Mouse (Mus musculus) adipocyte (in vitro differentiated cells): ENCODE results near the gene Hexa.

ENCODE experiments used
- DNase-seq: peaks from one replicate; pipeline ENCODE4 v3.0.0-alpha.2; 2016; ENCODE audit warnings: low spot score

Hexa gene

DNA sequence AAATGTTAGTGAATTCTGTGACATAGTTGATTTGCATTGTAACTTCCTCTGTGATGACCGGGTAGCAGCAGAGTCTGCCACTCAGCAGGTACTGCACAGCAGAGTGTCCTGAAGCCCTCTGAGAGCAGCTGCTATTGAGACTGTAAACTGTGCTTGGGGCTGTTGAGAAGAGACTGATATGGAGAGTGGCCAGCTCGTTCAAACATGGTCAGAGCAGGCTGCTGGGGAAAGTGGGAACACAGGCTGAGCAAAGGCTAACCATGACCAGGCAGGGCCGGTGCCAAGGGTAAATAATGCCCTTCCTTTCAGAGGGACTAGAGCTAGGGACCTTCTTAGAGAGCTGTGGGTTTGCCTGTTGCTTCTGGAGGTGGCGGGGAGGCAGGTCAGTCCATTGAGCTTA is 14.4 kb downstream of the Hexa start:
- no peak for DNase-seq

DNA sequence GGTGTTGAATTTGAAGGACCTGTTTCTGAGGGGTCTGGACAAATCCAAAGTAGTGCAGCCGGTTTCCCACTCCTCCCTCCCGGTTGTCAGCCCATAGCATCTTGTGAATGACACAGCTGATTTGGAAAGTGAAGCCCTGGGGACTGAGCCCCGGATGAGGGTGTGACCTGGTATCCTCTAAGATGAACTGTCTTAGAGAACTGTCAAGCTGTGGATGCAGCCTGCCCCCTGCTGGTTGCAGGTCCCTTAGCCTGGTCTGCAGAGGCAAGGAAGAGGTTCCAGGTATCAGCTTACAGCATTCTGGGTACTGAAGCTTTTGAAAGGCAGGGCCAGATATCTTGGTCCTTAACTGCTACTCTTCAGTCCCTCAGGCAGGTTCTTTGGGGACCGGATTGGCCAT is 26.3 kb downstream of the Hexa start:
- DNase-seq = peak; percentile 83

DNA sequence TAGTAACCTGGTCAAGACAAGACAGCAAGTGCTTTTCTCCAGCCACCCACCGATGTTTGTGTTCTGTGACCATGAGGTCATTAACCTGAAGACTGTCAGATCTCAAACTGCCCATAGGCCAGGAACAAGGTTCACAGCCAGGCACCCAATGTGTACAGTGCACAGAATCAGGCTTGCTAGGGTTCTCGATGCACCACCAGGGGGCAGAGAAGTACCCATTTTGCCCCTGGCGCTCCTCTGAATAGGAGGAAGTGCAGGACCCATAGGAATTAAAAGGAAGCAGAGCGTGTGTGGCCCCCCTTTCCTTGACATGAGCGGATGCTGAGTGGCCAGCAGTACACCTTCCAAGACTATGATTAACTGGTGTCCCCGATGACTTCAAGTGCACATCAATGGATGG is 27.8 kb downstream of the Hexa start:
- peak; percentile 71 for DNase-seq

DNA sequence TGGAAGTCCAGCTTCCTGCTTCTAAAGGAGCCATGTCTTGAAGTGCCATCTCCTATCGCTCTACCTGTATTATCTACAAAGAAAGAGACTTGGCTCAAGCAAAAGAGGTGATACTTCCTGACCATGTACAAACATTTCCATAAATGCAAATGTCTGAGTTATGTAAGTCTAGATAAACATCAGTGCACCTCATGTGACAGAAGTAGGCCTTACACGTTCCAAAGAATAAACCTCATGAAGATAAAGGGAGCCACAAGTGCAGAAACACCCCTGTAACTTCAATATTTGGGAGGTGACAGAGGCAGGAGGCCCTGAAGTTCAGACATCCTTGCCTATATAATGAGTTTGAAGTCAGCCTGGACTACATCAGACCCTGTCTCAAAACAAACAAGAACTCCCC is 32.5 kb downstream of the Hexa start:
- no peak for DNase-seq

DNA sequence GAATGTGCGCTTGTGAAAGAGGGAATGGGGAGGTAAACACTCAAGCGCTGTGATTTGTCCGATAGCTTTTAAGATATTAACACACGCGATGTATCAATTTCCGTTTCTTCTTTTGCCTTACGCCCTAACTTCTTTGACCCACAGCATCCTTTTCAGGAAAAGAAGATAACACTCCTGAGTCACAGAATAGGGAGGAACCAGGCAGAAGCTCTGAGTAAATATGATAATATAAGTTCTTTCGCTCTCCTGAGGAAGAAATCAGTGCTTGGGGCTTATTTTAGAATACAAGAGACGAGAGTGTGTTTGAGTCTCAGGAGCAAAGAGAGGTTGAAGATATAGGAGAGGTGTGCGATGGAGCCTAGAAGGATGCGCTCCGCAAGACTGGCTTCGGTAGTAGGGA is 38.1 kb downstream of the Hexa start:
- DNase-seq = no peak

DNA sequence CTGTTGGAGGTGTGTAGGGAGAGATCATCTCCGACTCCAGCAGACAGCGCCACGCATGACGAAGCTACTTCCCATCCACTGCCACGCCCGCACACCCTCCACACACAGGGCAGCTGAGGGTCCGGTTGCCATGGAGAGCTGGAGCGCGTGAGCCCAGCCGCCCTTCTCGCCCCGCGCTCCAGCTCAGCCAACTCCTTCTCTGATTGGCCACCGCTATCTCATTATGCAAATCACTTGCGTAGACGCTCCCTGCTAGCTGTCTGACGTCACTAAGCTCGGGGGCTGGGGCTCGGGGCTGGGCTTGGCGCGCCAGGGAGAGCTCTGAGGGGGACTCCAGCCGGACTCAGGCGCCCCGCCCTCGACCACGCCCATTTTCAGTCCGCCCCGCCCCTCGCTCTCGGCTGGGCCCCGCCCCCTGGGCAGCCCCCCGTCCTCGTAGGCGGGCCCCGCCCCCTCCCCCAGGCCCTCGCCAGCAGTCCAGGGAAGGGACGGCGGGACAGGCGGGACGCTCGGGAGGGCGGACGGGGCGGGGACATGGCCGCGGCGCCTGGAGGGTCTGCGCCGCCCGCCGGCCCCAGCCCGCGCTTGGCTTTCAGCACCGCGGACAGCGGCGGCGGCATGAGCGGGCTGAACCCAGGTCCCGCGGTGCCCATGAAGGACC is 38.6 kb downstream of the Hexa start, which contains the start of gene Celf6:
Gene Celf6 (plus strand): TSS at position 74 of the 661 bp plus-strand sequence.
- DNase-seq = no peak

DNA sequence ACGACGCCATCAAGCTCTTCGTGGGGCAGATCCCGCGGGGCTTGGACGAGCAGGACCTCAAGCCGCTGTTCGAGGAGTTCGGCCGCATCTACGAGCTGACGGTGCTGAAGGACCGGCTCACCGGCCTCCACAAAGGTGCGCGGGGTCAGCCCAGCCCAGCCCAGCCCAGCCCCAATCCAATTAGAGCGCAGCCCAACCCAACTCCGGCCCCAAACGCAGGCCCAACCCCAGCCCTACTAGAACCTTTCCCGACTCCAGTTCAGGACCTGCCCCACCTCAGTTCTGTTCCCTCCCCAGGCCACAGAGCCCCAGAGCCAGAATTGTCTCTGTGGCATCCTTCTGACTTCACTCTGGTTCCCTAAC is 39.1 kb downstream of the Hexa start:
- no peak for DNase-seq

DNA sequence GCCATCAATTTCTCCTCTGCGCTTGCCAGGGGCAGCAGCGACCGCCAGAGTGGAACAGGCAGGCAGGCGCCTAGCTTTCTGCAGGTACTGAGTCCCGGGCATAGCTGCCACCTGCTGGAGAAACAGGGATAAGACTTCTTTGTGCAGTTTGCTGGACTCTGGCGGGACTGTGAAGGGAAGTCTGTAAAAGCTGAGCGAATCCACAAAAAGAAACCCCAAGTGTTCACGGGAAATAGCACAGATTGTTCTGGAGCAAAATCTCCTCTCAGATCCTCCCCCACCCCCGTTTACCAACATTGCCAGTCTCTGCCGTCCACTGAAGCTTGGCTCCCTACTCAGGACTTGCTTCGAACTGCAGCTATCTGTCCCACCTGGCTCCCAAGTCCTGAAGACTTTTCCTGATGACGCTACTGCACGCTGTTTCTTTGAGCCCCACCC is 45.5 kb downstream of the Hexa start:
- peak; percentile 73 for DNase-seq

DNA sequence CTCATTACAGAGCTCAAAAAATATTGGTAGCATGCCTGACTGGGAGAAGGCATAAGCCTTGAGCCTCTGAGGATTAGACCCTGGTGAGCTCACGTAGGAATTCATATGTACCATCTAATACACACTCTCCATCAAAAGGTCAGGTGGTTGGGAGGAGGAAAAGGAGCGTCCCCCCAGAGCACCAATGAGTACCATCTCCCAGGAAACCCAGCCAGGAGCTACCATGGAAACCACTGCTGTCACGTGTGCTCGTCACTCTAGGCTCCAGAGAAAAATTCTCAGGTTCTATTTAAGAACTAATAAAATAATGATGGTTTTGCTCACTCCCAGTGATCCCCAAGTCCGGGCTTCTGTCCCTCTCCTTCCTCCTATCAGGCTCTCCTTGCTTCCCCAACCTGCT is 48.9 kb downstream of the Hexa start:
- no peak for DNase-seq

DNA sequence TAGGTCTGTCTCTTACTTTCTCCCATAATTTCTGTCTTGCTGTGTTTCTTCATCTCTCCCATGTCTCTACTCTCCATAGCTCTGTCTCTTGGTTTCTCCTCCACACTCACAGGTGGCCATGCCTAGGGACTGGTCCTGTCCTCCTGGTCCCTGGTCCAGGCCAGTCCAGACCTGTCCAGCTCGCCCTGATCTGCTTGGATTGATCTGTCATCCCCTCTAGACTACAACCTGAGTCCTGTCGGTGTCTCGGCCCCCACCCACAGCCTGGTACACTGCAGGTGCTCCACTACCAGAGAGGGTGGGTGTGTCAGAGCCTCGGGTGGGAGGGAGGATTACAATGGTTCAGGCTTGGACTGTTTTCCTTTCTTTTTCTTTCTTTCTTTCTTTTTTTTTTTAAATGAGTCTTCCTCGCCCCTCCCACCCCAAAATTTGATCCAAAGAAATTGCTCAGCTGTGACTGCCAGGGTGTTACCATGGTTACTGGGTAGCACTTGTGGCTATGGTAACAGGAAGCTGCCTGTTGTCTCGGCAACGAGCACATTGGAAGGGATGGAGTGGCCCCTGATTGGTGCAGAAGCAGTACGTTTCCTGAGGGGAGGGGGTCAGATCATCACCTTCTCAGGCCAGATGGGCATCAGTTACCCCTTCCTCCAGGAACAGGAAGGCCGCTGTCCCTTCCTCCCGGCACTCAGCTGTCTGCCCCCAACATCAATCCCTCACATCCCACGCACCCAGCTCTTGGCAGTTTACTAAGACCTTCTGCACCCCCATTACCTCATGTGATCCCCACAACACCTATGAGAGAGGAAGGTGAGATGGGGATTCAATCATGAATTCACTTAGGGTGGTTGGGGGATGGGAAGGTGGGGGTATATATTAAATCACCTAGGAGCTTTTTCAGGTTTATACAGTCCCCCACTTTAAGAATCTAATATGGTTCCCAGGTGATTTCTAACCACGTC is 49.7 kb downstream of the Hexa start:
- DNase-seq = no peak

DNA sequence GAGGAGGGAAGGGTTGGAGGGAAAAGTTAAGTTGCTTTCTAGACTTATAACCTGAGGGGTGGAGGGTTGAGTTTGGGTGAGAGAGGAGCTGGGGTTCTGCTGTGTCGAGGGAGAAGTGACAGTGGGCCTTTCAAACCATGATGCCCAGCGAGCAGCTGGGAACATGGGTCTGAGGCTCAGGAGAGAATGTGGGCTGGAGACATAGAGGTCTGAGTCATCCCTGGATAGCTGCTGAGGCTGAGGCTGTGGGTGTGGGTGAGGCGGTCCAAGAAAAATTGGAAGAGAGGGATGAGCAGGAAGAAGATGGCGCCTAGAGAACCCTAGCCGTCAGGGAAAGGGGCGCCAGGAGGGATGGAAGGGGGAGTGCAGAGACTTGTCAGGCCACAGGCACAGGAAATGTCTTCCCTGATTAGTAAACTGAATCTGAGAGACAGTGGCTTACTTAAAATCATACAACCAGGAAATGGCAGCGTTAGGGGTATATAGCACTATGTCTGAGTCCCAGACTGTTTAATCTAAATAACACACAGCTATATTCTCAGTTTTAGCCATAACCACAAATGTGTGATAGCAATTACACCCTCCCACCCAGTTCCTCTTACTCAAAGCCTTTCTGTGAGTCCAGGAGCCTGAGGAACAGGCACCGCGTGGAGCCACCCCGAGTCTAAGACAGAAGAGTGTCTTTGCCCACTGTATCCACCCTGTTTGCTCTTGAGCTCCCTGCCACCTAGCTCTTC is 50.5 kb downstream of the Hexa start:
- no peak for DNase-seq

DNA sequence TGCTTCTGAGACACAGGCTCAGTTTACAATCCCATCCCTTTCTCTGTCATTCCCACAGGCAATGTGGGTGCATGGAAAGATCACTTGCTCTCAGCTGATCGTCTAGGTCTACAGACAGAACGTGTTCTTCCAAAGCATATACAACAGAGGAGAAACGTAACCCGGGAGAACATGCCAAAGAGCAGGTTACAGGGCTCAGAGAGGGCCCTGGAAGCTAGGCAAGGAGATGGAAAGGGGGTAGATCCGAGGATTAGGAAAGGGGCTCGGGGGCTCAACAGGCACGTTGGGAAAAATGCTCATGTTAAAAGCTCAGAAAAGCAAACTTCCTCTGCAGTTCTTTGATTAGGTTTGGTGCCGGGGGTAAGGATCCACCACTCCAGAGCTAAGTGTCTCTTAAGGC is 62.3 kb downstream of the Hexa start:
- DNase-seq = no peak

DNA sequence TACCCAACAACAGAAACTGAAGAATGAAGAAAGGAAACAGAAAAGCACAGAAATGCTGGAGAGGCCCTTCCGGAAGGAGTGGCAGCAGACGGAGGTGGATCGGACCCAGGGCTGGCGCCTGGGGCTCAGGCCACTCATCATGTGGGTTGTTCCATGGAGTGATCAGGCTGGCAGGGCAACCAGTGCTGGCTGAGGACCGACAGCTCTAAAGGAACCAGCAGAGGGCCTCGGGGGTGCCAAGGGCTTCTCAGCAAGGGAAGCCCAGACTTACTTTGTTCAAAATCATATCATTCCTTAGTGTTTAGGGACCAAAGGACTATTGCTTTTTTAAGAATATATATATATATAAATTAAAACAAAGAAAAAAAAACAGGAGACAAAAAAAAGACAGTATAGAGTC is 66.6 kb downstream of the Hexa start:
- DNase-seq = no peak

DNA sequence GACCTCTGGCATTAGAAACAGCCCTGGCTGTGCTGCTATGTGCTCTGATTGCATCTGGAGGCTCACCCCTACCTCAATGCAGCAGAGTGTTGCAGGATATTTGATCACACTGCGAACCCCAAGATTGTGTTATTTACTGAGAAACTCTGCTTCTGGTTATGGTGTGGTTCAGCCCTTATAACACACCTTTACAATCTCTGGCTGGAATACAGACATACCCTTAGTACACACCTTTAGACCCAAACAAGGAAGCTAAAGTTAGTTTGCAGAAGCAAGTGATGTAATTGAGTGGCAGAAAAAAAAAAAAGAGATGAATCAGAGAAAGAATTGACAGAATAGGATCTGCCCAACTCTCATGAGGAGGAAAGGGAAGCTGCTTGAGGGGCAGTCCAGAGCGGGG is 71.6 kb downstream of the Hexa start:
- no peak for DNase-seq
